Mouse (Mus musculus): ENCODE results near the gene Ppp1r3f. TPM values are rescaled to one million over a fixed set of nuclear protein-coding genes. Genes with fewer than 3 reads are reported as not detected.

Gene Ppp1r3f
- polyA plus RNA-seq, 1 experiment from 2014 or later: 4.9 TPM

DNA sequence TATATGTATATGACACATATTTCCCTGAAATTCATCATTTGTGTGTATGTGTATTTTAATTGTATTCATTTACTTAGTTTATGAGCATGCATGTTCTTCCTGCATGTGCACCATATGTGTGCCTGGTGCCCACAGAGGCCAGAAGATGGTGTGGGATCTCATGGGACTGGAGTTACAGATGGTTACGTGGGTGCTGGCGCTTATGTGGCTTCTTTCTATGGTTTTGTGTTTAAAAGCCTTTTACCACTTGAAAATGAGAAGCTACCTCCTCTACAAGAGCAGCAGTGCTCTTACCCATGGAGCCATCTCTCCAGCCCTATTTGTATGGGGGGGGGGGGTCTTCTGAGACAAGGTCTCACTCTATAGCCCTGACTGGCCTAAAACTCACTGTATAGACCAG is 7.1 kb upstream of the Ppp1r3f start:
- Histone ChIP-seq H3K36me3 (no peaks in the 10 kb centered on the region), H3K4me2 (replicated peaks) (no peak overlapping the region), H3K9ac (replicated peaks) (no peak overlapping the region), H3K9me3 (no peaks in the 10 kb centered on the region), H3K27me3 (no peaks in the 10 kb centered on the region), H3K4me1 (no peaks in the 10 kb centered on the region), H3K4me3 (no peak overlapping the region), H3K27ac (replicated peaks) (no peak overlapping the region)
- no peak for ATAC-seq (replicated peaks)
- WGBS: 85% methylated on average over 2 of the region's 2 CpGs

DNA sequence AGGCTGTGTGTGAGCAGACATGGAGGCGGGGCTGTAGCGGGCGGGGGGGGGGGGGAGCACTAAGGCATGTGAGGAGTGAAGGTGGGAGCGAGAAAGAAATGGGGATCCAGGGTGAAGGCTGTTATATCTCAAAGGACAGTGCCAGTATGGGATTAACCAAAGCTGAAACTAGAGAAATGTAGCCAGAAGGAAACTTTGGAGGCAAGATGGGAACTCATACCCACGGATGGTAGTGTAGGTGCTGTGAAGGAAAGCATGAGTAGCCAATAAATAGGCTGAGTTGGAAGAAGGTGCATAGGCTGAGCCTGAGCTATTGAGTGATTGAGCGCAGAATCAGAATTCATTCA is 775 bp upstream of the Ppp1r3f start:
- 22% methylated on average over 5 of the region's 6 CpGs for WGBS
- H3K9me3 ChIP-seq: no peaks in the 10 kb centered on the region

DNA sequence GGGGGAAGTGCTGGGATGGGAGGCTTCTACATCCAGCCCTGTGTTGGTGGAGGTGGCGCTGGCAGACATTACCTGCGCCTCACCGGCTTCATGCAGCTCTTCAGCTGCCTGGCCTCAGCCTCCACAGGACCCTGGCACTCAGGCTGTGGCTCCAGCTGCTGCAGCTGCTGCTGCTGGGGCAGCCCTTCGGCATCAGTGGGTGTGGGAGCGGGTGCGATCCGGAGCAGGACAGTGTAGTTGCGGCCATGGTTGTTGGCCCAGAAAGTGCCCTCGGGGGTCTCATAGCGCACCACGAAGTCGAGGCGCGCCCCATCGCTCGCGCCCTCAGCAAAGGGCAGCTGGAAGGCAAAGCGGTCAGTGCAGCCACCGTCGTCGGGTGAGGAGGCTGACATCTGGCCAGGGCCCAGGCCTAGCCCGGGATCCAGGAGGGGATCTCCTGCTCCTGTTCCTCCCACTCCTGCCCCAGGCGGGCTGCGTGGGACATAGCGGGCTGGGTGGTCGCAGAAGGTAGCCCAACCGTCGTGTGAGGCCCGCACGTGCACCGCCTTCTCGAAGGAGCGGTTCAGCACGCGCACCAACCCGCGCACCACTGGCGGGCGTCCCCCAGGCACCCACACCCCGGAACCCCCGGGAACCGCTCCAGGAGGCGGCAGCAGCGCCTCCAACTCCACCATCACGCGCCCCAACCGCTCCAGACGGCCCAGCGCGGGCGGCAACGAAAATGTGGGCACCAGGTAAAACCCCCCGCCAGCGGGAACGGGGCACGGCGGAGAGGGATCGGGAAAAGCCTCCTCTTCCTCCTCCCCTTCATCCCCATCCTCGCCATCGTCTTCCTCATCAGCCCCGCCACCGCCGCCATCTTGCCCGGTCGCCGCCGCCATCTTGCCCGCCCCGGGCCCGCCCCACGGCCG is 652 bp downstream of the Ppp1r3f start, which contains the start of gene Foxp3:
Foxp3 (plus strand) TSS at position 469 of the 911 bp plus-strand sequence.
- Histone ChIP-seq H3K9me3 (no peaks in the 10 kb centered on the region), H3K9ac (replicated peaks) (peak within 1 kb of the TSS; percentile 67), H3K4me3 (peak within 1 kb of the TSS; percentile 57), H3K4me1 (peaks cover 18% of the 10 kb centered on the region), H3K36me3 (no peaks in the 10 kb centered on the region), H3K27ac (replicated peaks) (peak within 1 kb of the TSS; percentile 93), H3K27me3 (no peaks in the 10 kb centered on the region), H3K4me2 (replicated peaks) (peak within 1 kb of the TSS; percentile 54)
- 36% methylated on average over 62 of the region's 72 CpGs for WGBS
- ATAC-seq (replicated peaks): peak; percentile 6

More for the DNA sequence above, 775 bp upstream of the Ppp1r3f start:
- peak overlapping the region; percentile 45 for H3K4me2 ChIP-seq (replicated peaks)
- H3K27me3 ChIP-seq: no peaks in the 10 kb centered on the region
- H3K4me1 ChIP-seq: peaks cover 18% of the 10 kb centered on the region
- ATAC-seq (replicated peaks): 0 out of 2 replicates have a peak, but pooled peaks have one; percentile 7
- H3K9ac ChIP-seq (replicated peaks): peak overlapping the region; percentile 28; the same call in 1 of the 2 replicates
- H3K27ac ChIP-seq (replicated peaks): peak overlapping the region; percentile 93
- peak overlapping the region; percentile 57 for H3K4me3 ChIP-seq
- no peaks in the 10 kb centered on the region for H3K36me3 ChIP-seq

DNA sequence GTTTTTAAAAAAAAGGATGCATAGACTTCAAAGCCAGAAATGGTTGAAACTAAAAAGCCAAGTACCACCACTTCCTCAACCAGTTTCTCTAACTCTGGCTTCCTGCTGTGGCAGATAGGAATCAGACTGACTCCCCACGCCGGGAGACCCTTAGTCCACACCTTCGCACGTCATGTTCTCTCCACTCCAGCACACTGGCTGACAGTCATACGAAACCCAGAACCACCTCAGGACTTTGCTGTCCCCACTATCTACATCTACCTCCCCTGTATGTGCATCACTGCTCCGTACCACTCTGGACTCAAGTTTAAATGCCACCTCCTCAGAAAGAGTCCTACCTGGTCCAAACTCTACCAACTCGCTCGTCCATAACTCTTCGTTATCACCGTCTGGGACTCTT is 1.6 kb downstream of the Ppp1r3f start:
- Histone ChIP-seq H3K4me1 (peaks cover 18% of the 10 kb centered on the region), H3K4me2 (replicated peaks) (0 out of 2 replicates have a peak overlapping the region, but pooled peaks have one; percentile 54), H3K27me3 (no peaks in the 10 kb centered on the region), H3K9me3 (no peaks in the 10 kb centered on the region), H3K27ac (replicated peaks) (no peak overlapping the region), H3K4me3 (no peak overlapping the region), H3K9ac (replicated peaks) (no peak overlapping the region), H3K36me3 (no peaks in the 10 kb centered on the region)
- 94% methylated on average over 10 of the region's 10 CpGs for WGBS
- ATAC-seq (replicated peaks): no peak

DNA sequence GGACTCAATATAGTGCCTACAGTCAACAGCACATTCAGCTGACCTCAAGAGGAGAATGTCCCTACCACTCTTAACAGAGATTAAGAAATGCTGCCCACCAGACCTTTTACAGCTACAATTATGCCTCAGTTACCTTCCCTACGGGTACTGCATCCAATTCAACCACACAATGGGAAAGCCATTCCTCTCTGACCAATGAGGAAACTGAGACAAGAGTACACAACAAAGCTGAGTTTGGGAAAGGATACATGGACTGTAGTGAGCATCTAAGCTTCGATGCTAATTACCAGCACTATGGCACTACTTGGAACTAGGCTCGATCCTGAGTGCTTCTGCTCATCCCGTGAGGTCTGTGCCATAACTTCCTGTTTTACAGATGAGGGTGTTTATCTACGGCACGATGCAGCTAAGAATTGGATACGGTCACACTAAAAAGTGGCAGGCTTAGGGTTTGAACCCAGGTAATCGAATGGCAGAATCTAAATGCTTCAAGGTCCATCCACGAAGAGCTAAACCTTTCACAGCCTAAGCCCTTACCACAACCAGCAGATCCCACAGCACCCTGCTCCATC is 2.4 kb downstream of the Ppp1r3f start:
- ATAC-seq (replicated peaks): no peak
- 94% methylated on average over 9 of the region's 9 CpGs for whole genome bisulfite sequencing
- H3K36me3 ChIP-seq: no peaks in the 10 kb centered on the region
- H3K4me2 ChIP-seq (replicated peaks): no peak overlapping the region
- no peak overlapping the region for H3K9ac ChIP-seq (replicated peaks)
- peaks cover 18% of the 10 kb centered on the region for H3K4me1 ChIP-seq
- no peaks in the 10 kb centered on the region for H3K9me3 ChIP-seq
- no peak overlapping the region for H3K4me3 ChIP-seq
- no peak overlapping the region for H3K27ac ChIP-seq (replicated peaks)
- H3K27me3 ChIP-seq: no peaks in the 10 kb centered on the region

DNA sequence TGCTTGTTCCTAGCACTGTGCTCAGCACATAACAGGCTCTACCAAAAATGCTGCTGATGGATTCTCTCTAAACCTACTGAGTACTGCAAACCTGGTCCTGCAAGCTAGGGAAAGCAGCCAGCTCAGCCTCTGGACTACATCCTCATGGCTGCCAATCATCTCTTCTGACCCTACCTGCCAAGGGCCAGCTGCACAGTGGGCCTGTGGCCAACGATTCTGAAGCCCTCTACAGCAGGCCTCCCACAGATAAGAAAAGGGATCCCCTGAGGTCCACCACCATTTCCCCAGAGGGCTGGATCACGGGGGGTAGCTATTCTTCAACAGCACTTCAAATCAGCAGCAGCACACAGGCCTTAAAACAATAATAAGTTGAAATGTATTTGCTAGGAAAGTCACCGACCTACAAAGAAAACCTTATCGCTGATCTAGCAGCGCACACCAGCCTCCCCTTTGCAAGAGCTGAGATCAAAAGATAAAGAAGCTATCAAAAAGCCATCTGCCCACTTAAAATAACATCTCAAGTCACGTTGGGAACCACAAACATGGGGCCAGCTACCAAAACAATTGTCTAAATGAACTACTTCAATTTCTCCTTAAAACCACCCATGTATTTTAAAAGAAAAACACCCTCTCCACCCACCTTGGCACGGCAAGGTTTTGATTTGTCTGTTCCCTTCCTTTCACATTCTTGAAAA is 3.5 kb downstream of the Ppp1r3f start:
- Histone ChIP-seq H3K36me3 (no peaks in the 10 kb centered on the region), H3K27ac (replicated peaks) (no peak overlapping the region), H3K4me2 (replicated peaks) (no peak overlapping the region), H3K9me3 (no peaks in the 10 kb centered on the region), H3K4me1 (peaks cover 18% of the 10 kb centered on the region), H3K27me3 (no peaks in the 10 kb centered on the region), H3K9ac (replicated peaks) (no peak overlapping the region), H3K4me3 (no peak overlapping the region)
- 65% methylated on average over 7 of the region's 7 CpGs for WGBS
- ATAC-seq (replicated peaks): no peak

DNA sequence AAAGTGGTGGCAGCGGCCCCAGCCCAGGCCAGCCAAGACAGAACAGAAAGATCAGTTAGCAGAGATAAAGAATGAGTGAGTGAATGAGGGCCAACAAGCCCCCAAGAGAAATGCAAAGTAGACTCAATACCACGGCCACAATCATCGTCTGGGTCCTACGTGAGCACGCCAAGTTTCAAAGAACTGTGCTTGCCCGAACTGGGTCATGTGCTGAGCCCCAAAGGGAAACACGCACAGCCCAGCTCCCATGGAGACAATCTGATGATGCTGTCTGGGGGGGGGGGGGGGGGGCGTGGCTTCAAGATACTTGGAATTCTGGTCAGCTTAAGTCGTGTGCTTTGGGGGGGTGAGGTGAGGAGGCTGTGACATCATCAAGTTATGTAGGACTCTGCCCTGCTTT is 6.6 kb downstream of the Ppp1r3f start:
- 75% methylated on average over 9 of the region's 9 CpGs for WGBS

DNA sequence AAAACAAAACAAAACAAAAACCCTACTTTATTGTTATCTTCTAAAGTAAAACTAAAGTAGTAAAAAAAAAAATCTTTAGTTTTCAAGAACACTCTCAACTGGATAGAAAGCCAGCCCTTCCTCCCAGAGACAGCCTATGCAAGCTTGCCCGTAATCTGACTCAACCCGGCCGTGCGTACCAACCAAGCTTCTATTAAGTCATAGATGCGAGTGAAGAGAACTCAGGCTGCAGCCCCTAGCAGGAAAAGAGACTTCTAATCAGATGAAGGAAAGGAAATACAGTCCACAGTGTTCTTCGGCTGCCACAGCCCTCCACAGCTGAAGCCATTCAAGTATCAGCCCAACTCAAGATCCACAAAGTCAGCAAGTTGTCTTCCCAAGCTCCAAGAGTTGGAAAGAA is 7.7 kb downstream of the Ppp1r3f start:
- Histone ChIP-seq H3K36me3 (no peaks in the 10 kb centered on the region), H3K9me3 (no peaks in the 10 kb centered on the region), H3K27ac (replicated peaks) (no peak overlapping the region), H3K27me3 (no peaks in the 10 kb centered on the region), H3K4me2 (replicated peaks) (no peak overlapping the region), H3K4me3 (no peak overlapping the region), H3K4me1 (no peaks in the 10 kb centered on the region), H3K9ac (replicated peaks) (no peak overlapping the region)
- WGBS: 88% methylated on average over 6 of the region's 6 CpGs
- ATAC-seq (replicated peaks): no peak

More for the DNA sequence above, 6.6 kb downstream of the Ppp1r3f start:
- no peaks in the 10 kb centered on the region for H3K36me3 ChIP-seq
- peaks cover 8% of the 10 kb centered on the region; the same call in 1 of the 2 replicates for H3K4me1 ChIP-seq
- H3K27ac ChIP-seq (replicated peaks): no peak overlapping the region
- H3K9me3 ChIP-seq: no peaks in the 10 kb centered on the region
- H3K4me2 ChIP-seq (replicated peaks): no peak overlapping the region
- ATAC-seq (replicated peaks): no peak
- no peak overlapping the region for H3K9ac ChIP-seq (replicated peaks)
- no peak overlapping the region for H3K4me3 ChIP-seq
- H3K27me3 ChIP-seq: no peaks in the 10 kb centered on the region

DNA sequence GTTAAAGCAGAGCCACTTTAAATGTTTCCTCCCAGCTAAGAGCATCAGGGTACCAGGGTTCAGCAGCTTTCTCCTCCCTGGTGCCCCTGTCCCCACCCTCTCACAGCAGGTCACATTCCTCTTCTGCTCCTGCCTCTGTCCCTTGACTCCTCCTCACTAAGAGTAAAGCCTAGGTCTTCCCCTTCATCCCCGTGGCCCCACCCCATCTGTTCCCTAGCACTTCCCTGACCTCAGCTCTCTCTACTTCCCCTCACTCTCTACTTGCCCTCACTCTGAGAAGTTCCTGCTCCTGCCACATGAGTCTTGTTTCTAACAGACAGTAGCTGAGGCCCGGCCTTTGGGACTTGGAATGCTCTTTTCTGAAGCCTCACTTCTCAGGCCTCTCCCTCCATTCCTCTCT is 11.0 kb downstream of the Ppp1r3f start:
- Histone ChIP-seq H3K4me3 (no peak overlapping the region), H3K36me3 (no peaks in the 10 kb centered on the region), H3K4me2 (replicated peaks) (no peak overlapping the region), H3K9ac (replicated peaks) (no peak overlapping the region), H3K4me1 (no peaks in the 10 kb centered on the region), H3K27me3 (no peaks in the 10 kb centered on the region), H3K27ac (replicated peaks) (no peak overlapping the region), H3K9me3 (no peaks in the 10 kb centered on the region)
- ATAC-seq (replicated peaks): no peak
- WGBS: 28% methylated on average over 2 of the region's 2 CpGs

DNA sequence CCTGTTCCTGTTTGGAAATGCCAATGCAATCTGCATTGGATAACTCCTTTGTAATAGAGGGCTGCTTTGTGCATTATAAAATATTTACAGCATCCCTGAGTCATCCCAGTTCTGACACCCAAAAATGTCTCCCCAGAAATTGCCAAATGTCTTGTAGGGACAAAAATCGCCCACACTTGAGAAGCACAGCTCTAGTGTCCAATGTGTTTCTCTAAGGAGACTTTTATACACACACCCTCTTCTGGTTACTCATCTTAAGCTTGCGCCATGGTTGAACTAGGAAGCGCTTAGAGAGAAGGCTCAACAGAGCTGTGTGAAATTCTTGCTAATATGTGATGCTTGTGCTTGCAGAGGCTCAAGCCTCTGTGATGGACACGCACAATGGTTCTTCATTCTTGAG is 20.6 kb downstream of the Ppp1r3f start:
- no peak for ATAC-seq (replicated peaks)
- Histone ChIP-seq H3K27ac (replicated peaks) (no peak overlapping the region), H3K4me2 (replicated peaks) (no peak overlapping the region), H3K4me3 (no peak overlapping the region), H3K4me1 (no peaks in the 10 kb centered on the region), H3K9ac (replicated peaks) (no peak overlapping the region), H3K9me3 (no peaks in the 10 kb centered on the region), H3K36me3 (no peaks in the 10 kb centered on the region), H3K27me3 (no peaks in the 10 kb centered on the region)
- WGBS: 93% methylated on average over 4 of the region's 4 CpGs

DNA sequence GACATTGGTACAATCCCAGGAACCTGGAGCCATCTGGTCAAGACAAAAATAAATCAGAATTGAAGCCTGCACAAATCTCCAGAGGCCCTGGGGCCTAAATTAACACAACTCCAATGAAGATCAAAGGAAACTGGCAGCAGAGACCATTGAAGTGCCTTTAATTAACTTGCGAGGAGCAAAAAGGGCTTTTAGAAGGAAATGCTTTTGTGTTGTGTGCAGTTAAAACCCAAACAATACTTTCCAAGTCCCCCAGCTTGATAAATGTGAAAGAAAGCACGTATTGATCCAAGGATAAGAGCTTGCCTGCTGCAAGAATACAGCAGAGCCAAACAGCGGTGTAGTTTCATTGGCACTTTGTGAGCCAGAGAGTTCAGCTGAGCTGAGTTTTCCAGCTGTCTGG is 49.1 kb downstream of the Ppp1r3f start:
- Histone ChIP-seq H3K4me2 (replicated peaks) (no peak overlapping the region), H3K9me3 (no peaks in the 10 kb centered on the region), H3K4me3 (no peak overlapping the region), H3K36me3 (no peaks in the 10 kb centered on the region), H3K27ac (replicated peaks) (no peak overlapping the region), H3K4me1 (no peaks in the 10 kb centered on the region), H3K27me3 (no peaks in the 10 kb centered on the region), H3K9ac (replicated peaks) (no peak overlapping the region)
- ATAC-seq (replicated peaks): no peak
- WGBS: 17% methylated on average over 3 of the region's 3 CpGs
